ENCODE assay signal across 9 mouse cellular contexts in genomic region chr10:127049395-127050118, GRCm38 (mm10). TPM values are rescaled to one million over a fixed set of nuclear protein-coding genes. Genes with fewer than 3 reads are reported as not detected.
DNase-seq lines count a peak whose midpoint lies in the region; ATAC-seq and TF ChIP-seq lines count a peak whose summit lies in the region.
"Had no signal": no experiment of that assay in that cellular context is flagged by ENCODE, and none has a peak within 500 bp of the region (broad histone marks: within the 10 kb centered on the region; RNA-seq: fewer than 3 reads in every experiment).

No protein-coding gene starts in this region.

- no peak overlapping the region for H3K27ac ChIP-seq in heart, embryonic 15.5 days
- H3K27ac ChIP-seq in intestine, embryonic 15.5 days = no peak overlapping the region
- no peak overlapping the region for H3K27ac ChIP-seq in midbrain, embryonic 12.5 days (replicated peaks)

- TF ChIP-seq POLR2A in brain, embryonic 14.5 days (IDR thresholded peaks at IDR 0.05; ENCODE audit: borderline replicate concordance, extremely low read depth, insufficient read depth, insufficient read length, poor library complexity, severe bottlenecking) = no peak

- H3K4me2 ChIP-seq in heart, embryonic 15.5 days = peak overlapping the region; percentile 53
- peak overlapping the region; percentile 66 for H3K4me2 ChIP-seq in intestine, embryonic 15.5 days (replicated peaks)
- H3K4me2 ChIP-seq in midbrain, embryonic 12.5 days (replicated peaks) = no peak overlapping the region

- peaks cover 18% of the 10 kb centered on the region for H3K4me1 ChIP-seq in heart, embryonic 15.5 days (replicated peaks)
- peaks cover 17% of the 10 kb centered on the region for H3K4me1 ChIP-seq in intestine, embryonic 15.5 days (replicated peaks)
- H3K4me1 ChIP-seq in midbrain, embryonic 12.5 days = peaks cover 3% of the 10 kb centered on the region; the same call in 1 of the 2 replicates

- DNase-seq in heart, adult 8-10 months (ENCODE audit: low spot score) = no peak
- no peak for DNase-seq in brain, embryonic 14.5 days (ENCODE audit: low read depth)
- no peak for DNase-seq in retina, postnatal 1 day
- no peak for DNase-seq in spleen, postnatal 36 days (ENCODE audit: low spot score in 2 of 2)

- H3K4me3 ChIP-seq in heart, embryonic 15.5 days = peak overlapping the region; percentile 28
- peak overlapping the region; percentile 26 for H3K4me3 ChIP-seq in intestine, embryonic 15.5 days (replicated peaks)
- H3K4me3 ChIP-seq in midbrain, embryonic 12.5 days = 0 out of 2 replicates have a peak overlapping the region, but pooled peaks have one; percentile 10

- no peak overlapping the region for H3K9ac ChIP-seq in heart, embryonic 15.5 days
- H3K9ac ChIP-seq in intestine, embryonic 15.5 days = no peak overlapping the region
- H3K9ac ChIP-seq in midbrain, embryonic 12.5 days (replicated peaks) = no peak overlapping the region

- H3K36me3 ChIP-seq in heart, embryonic 15.5 days = peaks cover 6% of the 10 kb centered on the region; the same call in 1 of the 2 replicates
- H3K36me3 ChIP-seq in intestine, embryonic 15.5 days = 0 out of 2 replicates have a peak, but pooled peaks cover 2% of the 10 kb centered on the region
- peaks cover 24% of the 10 kb centered on the region; the same call in 1 of the 2 replicates for H3K36me3 ChIP-seq in midbrain, embryonic 12.5 days

- 2% methylated on average over 29 of the region's 29 CpGs for WGBS in heart, embryonic 15.5 days
- 3% methylated on average over 29 of the region's 29 CpGs for WGBS in intestine, embryonic 15.5 days
- 4% methylated on average over 29 of the region's 29 CpGs for WGBS in midbrain, embryonic 12.5 days

- ATAC-seq in heart, embryonic 15.5 days (replicated peaks; ENCODE audit: insufficient number of reproducible peaks, insufficient read depth, low FRiP score, low read depth) = 0 out of 2 replicates have a peak, but pooled peaks have one; percentile 20
- ATAC-seq in intestine, embryonic 15.5 days = peak; percentile 70
- ATAC-seq in midbrain, embryonic 12.5 days (ENCODE audit: low FRiP score, low read depth) = no peak
- no peak for ATAC-seq in monocyte, adult 5-6 weeks (replicated peaks; ENCODE audit: insufficient number of reproducible peaks, low FRiP score, low TSS enrichment, poor library complexity, severe bottlenecking)
- ATAC-seq: Patski had no signal

- H3K27me3 ChIP-seq in heart, embryonic 15.5 days = peaks cover 62% of the 10 kb centered on the region
- H3K27me3 ChIP-seq in intestine, embryonic 15.5 days (replicated peaks) = peaks cover 42% of the 10 kb centered on the region
- peaks cover 58% of the 10 kb centered on the region for H3K27me3 ChIP-seq in midbrain, embryonic 12.5 days
- H3K27me3 ChIP-seq: Patski had no signal

- TF ChIP-seq CTCF in brain, embryonic 14.5 days (IDR thresholded peaks at IDR 0.05; ENCODE audit: borderline replicate concordance, extremely low read depth, insufficient read depth, insufficient read length) = peak; percentile 16; the same call in 1 of the 2 replicates

- H3K9me3 ChIP-seq in heart, embryonic 15.5 days (replicated peaks) = no peaks in the 10 kb centered on the region
- H3K9me3 ChIP-seq in intestine, embryonic 15.5 days = no peaks in the 10 kb centered on the region
- H3K9me3 ChIP-seq in midbrain, embryonic 12.5 days = no peaks in the 10 kb centered on the region

RNA-seq across cellular contexts. Expression of gene Cyp27b1, which starts 1.5 kb away (rescaled TPM):
- 0.08 and 0.13 TPM in 2 replicates for polyA plus RNA-seq in heart, embryonic 15.5 days (2015; fragmentation: Nextera tagmentation; extraction: Ambion mirVana)
- under 1 TPM in 1 of 4 experiments, not detected in 3; 0.19 TPM for total RNA-seq in heart, adult 8-10 months (2022)
- 0.63 and 0.97 TPM in 2 replicates for polyA plus RNA-seq in brain, embryonic 14.5 days (2012; rRNA removed)
- polyA plus RNA-seq in intestine, embryonic 15.5 days (2015; fragmentation: Nextera tagmentation; extraction: Ambion mirVana) = 0.05 and 0.11 TPM in 2 replicates
- polyA plus RNA-seq in midbrain, embryonic 12.5 days (2016; fragmentation: Nextera tagmentation; extraction: Ambion mirVana) = 0.09 and 0.16 TPM in 2 replicates
- total RNA-seq in monocyte, adult 5-6 weeks (2017) = not detected in 3 replicates

RNA-seq across cellular contexts. Expression of gene Eef1akmt3, which starts 8.2 kb away (rescaled TPM):
- 0.30 and 0.42 TPM in 2 replicates for polyA plus RNA-seq in heart, embryonic 15.5 days (2015; fragmentation: Nextera tagmentation; extraction: Ambion mirVana)
- not detected for total RNA-seq in heart, adult 8-10 months (2022)
- 0.19 and 0.40 TPM in 2 replicates for polyA plus RNA-seq in brain, embryonic 14.5 days (2012; rRNA removed)
- polyA plus RNA-seq in intestine, embryonic 15.5 days (2015; fragmentation: Nextera tagmentation; extraction: Ambion mirVana) = 0.40 and 0.69 TPM in 2 replicates
- polyA plus RNA-seq in midbrain, embryonic 12.5 days (2016; fragmentation: Nextera tagmentation; extraction: Ambion mirVana) = 0.20 and 0.24 TPM in 2 replicates
- 0.39 TPM in 1 of 3 replicates, not detected in the others for total RNA-seq in monocyte, adult 5-6 weeks (2017)

RNA-seq across cellular contexts. Expression of gene Mettl1, which starts 8.3 kb away (rescaled TPM):
- polyA plus RNA-seq in heart, embryonic 15.5 days (2015; fragmentation: Nextera tagmentation; extraction: Ambion mirVana) = 27.7 and 32.0 TPM in 2 replicates
- total RNA-seq in heart, adult 8-10 months (2022) = 1 to 10 TPM; 7.5 to 9.6 (median 9.2) TPM
- polyA plus RNA-seq in brain, embryonic 14.5 days (2012; rRNA removed) = 15.8 and 19.4 TPM in 2 replicates
- 48.9 and 55.1 TPM in 2 replicates for polyA plus RNA-seq in intestine, embryonic 15.5 days (2015; fragmentation: Nextera tagmentation; extraction: Ambion mirVana)
- 33.1 and 33.6 TPM in 2 replicates for polyA plus RNA-seq in midbrain, embryonic 12.5 days (2016; fragmentation: Nextera tagmentation; extraction: Ambion mirVana)
- total RNA-seq in monocyte, adult 5-6 weeks (2017) = 1.3 to 5.1 TPM (median 1.6 TPM) in 3 replicates

RNA-seq across cellular contexts. Expression of gene March9, which starts 10.4 kb away (rescaled TPM):
- 0.13 and 0.25 TPM in 2 replicates for polyA plus RNA-seq in heart, embryonic 15.5 days (2015; fragmentation: Nextera tagmentation; extraction: Ambion mirVana)
- total RNA-seq in heart, adult 8-10 months (2022) = 1 to 10 TPM; 2.4 to 4.1 (median 3.3) TPM
- 35.9 and 51.7 TPM in 2 replicates for polyA plus RNA-seq in brain, embryonic 14.5 days (2012; rRNA removed)
- 0.74 and 0.91 TPM in 2 replicates for polyA plus RNA-seq in intestine, embryonic 15.5 days (2015; fragmentation: Nextera tagmentation; extraction: Ambion mirVana)
- 4.6 and 5.3 TPM in 2 replicates for polyA plus RNA-seq in midbrain, embryonic 12.5 days (2016; fragmentation: Nextera tagmentation; extraction: Ambion mirVana)
- 1.6 TPM in 1 of 3 replicates, not detected in the others for total RNA-seq in monocyte, adult 5-6 weeks (2017)

RNA-seq across cellular contexts. Expression of gene Cdk4, which starts 13.8 kb away (rescaled TPM):
- polyA plus RNA-seq in heart, embryonic 15.5 days (2015; fragmentation: Nextera tagmentation; extraction: Ambion mirVana) = 718 and 864 TPM in 2 replicates
- total RNA-seq in heart, adult 8-10 months (2022) = 10 to 100 TPM; 74.9 to 90.0 (median 79.0) TPM
- polyA plus RNA-seq in brain, embryonic 14.5 days (2012; rRNA removed) = 871 and 1,231 TPM in 2 replicates
- polyA plus RNA-seq in intestine, embryonic 15.5 days (2015; fragmentation: Nextera tagmentation; extraction: Ambion mirVana) = 1,579 and 1,616 TPM in 2 replicates
- polyA plus RNA-seq in midbrain, embryonic 12.5 days (2016; fragmentation: Nextera tagmentation; extraction: Ambion mirVana) = 2,032 and 2,136 TPM in 2 replicates
- total RNA-seq in monocyte, adult 5-6 weeks (2017) = 23.3 to 49.4 TPM (median 23.9 TPM) in 3 replicates

Comparison
In these comparisons a context has a peak if more than half of its experiments do, and no peak if none do; other contexts are left out.
1. ATAC-seq: peak in heart, embryonic 15.5 days (single experiment) and intestine, embryonic 15.5 days (single experiment); none in midbrain, embryonic 12.5 days (single experiment) and monocyte, adult 5-6 weeks (single experiment).
2. Peak in every context shown above with its lines, with median percentiles within 50 percentile points of each other: H3K4me3 ChIP-seq.